Mouse (Mus musculus) G1E-ER4 (cell line): ENCODE measurements around the gene Podnl1. TPM values are rescaled to one million over a fixed set of nuclear protein-coding genes. Genes with fewer than 3 reads are reported as not detected.

Experiments
- GATA1 ChIP-seq: IDR thresholded peaks from one replicate; pipeline ENCODE4 v1.8.0; 2012; ENCODE audit warnings: low read length, inconsistent platforms
- polyA plus RNA-seq: library from polyadenylated mRNA; stranded (reverse); fragments of >175 nt; gene quantifications from 2 replicates; pipeline ENCODE4 v1.2.3, GENCODE M21; 2012

Podnl1 gene
- polyA plus RNA-seq: 0.02 and 0.03 TPM in 2 replicates

GRCm38 (mm10) chr8:84125656-84126055 is at the start of gene Podnl1:
Gene Podnl1, plus strand, starts transcription at chr8:84125989.
- TF ChIP-seq GATA1: no peak

- TF ChIP-seq GATA1: no peak
Measured at GRCm38 (mm10) chr8:84076412-84076811, 49.4 kb upstream of the Podnl1 start.

- TF ChIP-seq GATA1: no peak
Measured at GRCm38 (mm10) chr8:84076849-84077248, 48.9 kb upstream of the Podnl1 start.

- no peak for TF ChIP-seq GATA1
Measured at GRCm38 (mm10) chr8:84079206-84079605, 46.6 kb upstream of the Podnl1 start.

GRCm38 (mm10) chr8:84083829-84084241 is 42.0 kb upstream of the Podnl1 start:
- TF ChIP-seq GATA1: no peak

GRCm38 (mm10) chr8:84084341-84085115 is 41.3 kb upstream of the Podnl1 start:
- no peak for TF ChIP-seq GATA1

- no peak for TF ChIP-seq GATA1
Measured at GRCm38 (mm10) chr8:84087156-84087555, 38.6 kb upstream of the Podnl1 start.

- TF ChIP-seq GATA1: no peak
Measured at GRCm38 (mm10) chr8:84087821-84088220, 38.0 kb upstream of the Podnl1 start.

GRCm38 (mm10) chr8:84089277-84089676 is 36.5 kb upstream of the Podnl1 start:
- no peak for TF ChIP-seq GATA1

GRCm38 (mm10) chr8:84090585-84090984 is 35.2 kb upstream of the Podnl1 start:
- no peak for TF ChIP-seq GATA1

GRCm38 (mm10) chr8:84096061-84096460 is 29.7 kb upstream of the Podnl1 start:
- no peak for TF ChIP-seq GATA1

- TF ChIP-seq GATA1: no peak
Measured at GRCm38 (mm10) chr8:84098376-84098775, 27.4 kb upstream of the Podnl1 start.

- no peak for TF ChIP-seq GATA1
Measured at GRCm38 (mm10) chr8:84101476-84102270, 24.1 kb upstream of the Podnl1 start.

- TF ChIP-seq GATA1: no peak
Measured at GRCm38 (mm10) chr8:84103601-84104000, 22.2 kb upstream of the Podnl1 start.

- TF ChIP-seq GATA1: no peak
Measured at GRCm38 (mm10) chr8:84104221-84104620, 21.6 kb upstream of the Podnl1 start.
